Mouse (Mus musculus) kidney, postnatal 0 days (tissue): ENCODE measurements around the gene Fen1. TPM values are rescaled to one million over a fixed set of nuclear protein-coding genes. Genes with fewer than 3 reads are reported as not detected.

ENCODE experiments used
- ATAC-seq: fragments of 200-750 bp; cut with Nextera tagmentation; replicated peaks from 2 replicates; pipeline ENCODE4 v1.8.0; 2017; ENCODE audit warnings: low read depth, moderate number of reproducible peaks, moderate TSS enrichment, moderate library complexity; ENCODE audit not compliant: low FRiP score
- DNase-seq: peaks from one replicate; pipeline ENCODE4 v3.0.0-alpha.2; 2016; ENCODE audit warnings: low spot score
- H3K27ac ChIP-seq: fragments of 300-500 bp; sonication (generic); 2 replicates; pipeline ENCODE4 v1.5.1; 2014; ENCODE audit warnings: mild to moderate bottlenecking
- H3K27me3 ChIP-seq: fragments of 300-500 bp; sonication (generic); 2 replicates; pipeline ENCODE4 v1.6.1; 2014; ENCODE audit warnings: low read length, mixed read lengths; ENCODE audit not compliant: insufficient read depth
- H3K36me3 ChIP-seq: fragments of 300-500 bp; sonication (generic); 2 replicates; pipeline ENCODE4 v1.6.1; 2014; ENCODE audit warnings: low read length, mixed read lengths; ENCODE audit not compliant: insufficient read depth
- H3K4me1 ChIP-seq: fragments of 300-500 bp; sonication (generic); replicated peaks from 2 replicates; pipeline ENCODE4 v1.6.1; 2014; ENCODE audit warnings: antibody characterized with exemption, low read length, mixed read lengths; ENCODE audit not compliant: insufficient read depth
- H3K4me2 ChIP-seq: fragments of 300-500 bp; sonication (generic); 2 replicates; pipeline ENCODE4 v1.6.1; 2014; ENCODE audit warnings: mild to moderate bottlenecking, low read length, moderate library complexity, mixed read lengths
- H3K4me3 ChIP-seq: fragments of 300-500 bp; sonication (generic); replicated peaks from 2 replicates; pipeline ENCODE4 v1.5.1; 2014; ENCODE audit warnings: low read depth, low read length
- H3K9ac ChIP-seq: fragments of 300-500 bp; sonication (generic); 2 replicates; pipeline ENCODE4 v1.6.1; 2014; ENCODE audit warnings: low read depth, low read length
- H3K9me3 ChIP-seq: fragments of 300-500 bp; sonication (generic); replicated peaks from 2 replicates; pipeline ENCODE4 v1.6.1; 2016; ENCODE audit warnings: low read length, inconsistent platforms, mixed read lengths
- CTCF ChIP-seq: IDR thresholded peaks from 2 replicates; pipeline ENCODE4 v1.5.1; 2016; ENCODE audit warnings: antibody characterized with exemption, low read depth, mild to moderate bottlenecking, moderate library complexity
- WGBS: fragments of 180-500 bp; shearing (Covaris S2); extraction: QIAGEN DNeasy Blood & Tissue Kit; methylation state at CpG from one replicate; pipeline ENCODE4 v1.1.7; 2014; 5-methylcytosine and 5-hydroxymethylcytosine counted together
- polyA plus RNA-seq: library from polyadenylated mRNA; unstranded; fragments of >200 nt; fragmentation: Nextera tagmentation; extraction: Ambion mirVana; gene quantifications from 2 replicates; pipeline ENCODE4 v1.2.1, GENCODE M21; 2015

Gene Fen1
- polyA plus RNA-seq, 1 experiment from 2014 or later = 46.6 TPM

DNA sequence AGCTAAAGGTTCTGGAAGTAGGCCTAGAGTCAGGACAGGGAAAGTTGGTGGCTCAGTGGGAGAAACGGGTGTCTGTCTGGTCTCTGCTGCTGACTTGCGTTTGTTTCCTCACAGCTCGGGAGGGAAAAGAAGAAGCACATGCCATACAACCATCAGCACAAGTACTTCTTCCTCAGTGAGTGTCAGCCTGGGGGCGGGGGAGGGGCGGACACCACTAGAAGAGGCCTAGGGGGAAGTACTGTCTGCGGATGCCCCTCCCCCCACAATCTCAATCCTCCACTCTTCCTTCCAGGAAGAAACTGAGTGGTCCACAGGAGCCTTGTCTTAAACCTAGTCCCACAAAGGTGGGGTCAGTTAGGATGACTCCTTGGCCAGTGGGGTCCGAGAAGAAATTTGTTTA is 12.6 kb downstream of the Fen1 start:
- H3K36me3 ChIP-seq = peaks cover 38% of the 10 kb centered on the region
- no peaks in the 10 kb centered on the region for H3K9me3 ChIP-seq
- H3K27ac ChIP-seq = no peak overlapping the region
- TF ChIP-seq CTCF = no peak
- DNase-seq (no peak), ATAC-seq (no peak)
- H3K4me1 ChIP-seq = no peaks in the 10 kb centered on the region
- H3K27me3 ChIP-seq = no peaks in the 10 kb centered on the region
- no peak overlapping the region for H3K4me2 ChIP-seq
- WGBS = 76% methylated on average over 7 of the region's 7 CpGs
- no peak overlapping the region for H3K4me3 ChIP-seq
- no peak overlapping the region for H3K9ac ChIP-seq

DNA sequence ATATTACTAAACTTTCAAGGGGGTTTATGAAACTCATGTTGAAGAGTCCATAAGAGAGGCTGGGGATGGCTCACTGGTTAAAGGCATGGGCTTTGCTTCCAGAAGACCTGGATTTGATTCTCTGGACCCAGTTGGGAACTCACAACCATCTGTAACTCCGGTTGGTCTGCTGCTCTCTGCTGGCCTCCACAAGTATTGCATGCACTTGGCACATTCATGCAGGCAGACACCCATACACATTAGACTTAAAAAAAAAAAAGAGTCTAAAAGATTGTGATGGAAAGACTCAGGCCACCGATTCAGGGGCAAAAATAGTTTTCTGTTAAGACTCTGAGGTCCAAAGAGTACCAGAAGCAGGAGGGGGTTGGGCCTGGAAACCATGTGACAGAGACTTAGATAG is 13.2 kb downstream of the Fen1 start:
- WGBS = 50% methylated on average over 2 of the region's 2 CpGs
- Histone ChIP-seq H3K4me1 (no peaks in the 10 kb centered on the region), H3K9me3 (no peaks in the 10 kb centered on the region), H3K27me3 (no peaks in the 10 kb centered on the region), H3K9ac (no peak overlapping the region), H3K4me3 (no peak overlapping the region), H3K36me3 (peaks cover 40% of the 10 kb centered on the region), H3K4me2 (no peak overlapping the region), H3K27ac (no peak overlapping the region)
- peak; percentile 84 for TF ChIP-seq CTCF
- DNase-seq (peak; percentile 70), ATAC-seq (no peak)

DNA sequence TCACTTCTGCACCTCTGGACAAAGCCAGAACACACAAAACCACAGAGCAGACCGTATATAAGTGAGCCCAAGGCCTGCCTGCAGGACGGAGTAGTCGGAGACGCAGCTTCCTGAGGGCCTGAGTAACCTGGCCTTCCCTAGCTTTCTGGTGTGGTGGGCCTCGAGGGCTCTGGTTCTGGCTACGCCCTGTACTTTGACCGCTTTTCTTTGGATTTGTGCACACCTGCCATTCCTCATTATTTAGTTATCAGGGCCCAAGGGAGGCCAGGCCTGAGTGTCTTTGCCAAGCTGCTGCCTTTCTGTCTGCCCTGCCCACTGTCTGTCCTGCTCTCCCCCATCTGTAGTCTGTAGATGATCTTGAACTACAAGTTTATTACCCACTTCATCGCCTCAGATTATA is 14.0 kb downstream of the Fen1 start:
- no peak for TF ChIP-seq CTCF
- DNase-seq (no peak), ATAC-seq (no peak)
- 92% methylated on average over 8 of the region's 8 CpGs for WGBS
- no peaks in the 10 kb centered on the region for H3K4me1 ChIP-seq
- H3K9me3 ChIP-seq = no peaks in the 10 kb centered on the region
- no peak overlapping the region for H3K4me2 ChIP-seq
- H3K4me3 ChIP-seq = no peak overlapping the region
- H3K36me3 ChIP-seq = peaks cover 36% of the 10 kb centered on the region
- no peaks in the 10 kb centered on the region for H3K27me3 ChIP-seq
- H3K27ac ChIP-seq = no peak overlapping the region
- no peak overlapping the region for H3K9ac ChIP-seq

DNA sequence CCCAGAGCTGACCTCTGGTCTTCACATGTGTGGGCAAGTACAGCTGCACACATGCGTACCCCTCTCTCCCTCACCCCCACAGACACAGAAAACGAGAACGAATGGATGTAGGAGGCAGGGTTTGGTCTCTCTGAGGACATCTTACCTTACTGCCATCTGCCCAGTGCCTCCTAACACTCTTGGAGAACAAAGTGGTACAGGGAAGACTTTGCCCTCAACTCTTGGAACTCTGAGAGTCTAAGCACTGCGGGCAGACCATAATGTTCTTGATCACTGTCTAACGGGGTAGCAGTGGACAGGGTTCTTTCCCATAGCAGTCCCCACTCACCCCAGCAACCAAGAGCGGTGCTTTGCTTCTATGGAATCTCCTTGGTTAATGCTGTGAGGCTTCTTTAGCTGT is 14.9 kb downstream of the Fen1 start:
- WGBS = 98% methylated on average over 6 of the region's 6 CpGs
- Histone ChIP-seq H3K9me3 (no peaks in the 10 kb centered on the region), H3K4me3 (no peak overlapping the region)

DNA sequence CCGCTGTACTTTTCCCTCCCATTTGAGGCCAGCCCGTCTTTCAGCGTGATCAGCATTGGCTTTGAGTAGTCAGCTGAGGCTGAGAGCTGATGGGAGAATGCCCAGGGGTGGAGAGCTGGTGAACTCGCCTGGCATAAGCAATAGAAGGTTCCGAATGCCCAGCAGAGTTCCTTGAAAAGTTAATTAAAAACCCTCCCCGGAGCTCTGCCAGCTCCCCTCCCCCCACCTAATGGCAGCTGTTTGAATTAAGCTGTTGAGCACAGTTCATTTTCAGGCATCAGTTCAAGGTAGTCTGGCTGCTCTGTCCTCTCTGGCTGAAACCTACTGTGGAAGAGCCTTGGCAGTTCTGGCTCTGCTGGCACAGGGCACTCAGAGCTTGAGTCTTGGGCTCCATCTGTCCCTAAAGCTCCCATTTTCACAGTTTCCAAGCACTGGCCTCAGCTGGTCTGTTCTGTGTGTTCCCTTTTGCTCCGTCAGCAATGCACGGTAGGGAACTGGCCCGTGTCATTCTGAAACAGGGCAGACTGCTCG is 15.6 kb downstream of the Fen1 start:
- no peak overlapping the region for H3K4me3 ChIP-seq
- H3K36me3 ChIP-seq = peaks cover 26% of the 10 kb centered on the region
- no peak overlapping the region for H3K4me2 ChIP-seq
- no peak for TF ChIP-seq CTCF
- no peak overlapping the region for H3K9ac ChIP-seq
- no peak for ATAC-seq
- H3K9me3 ChIP-seq = no peaks in the 10 kb centered on the region
- WGBS = 70% methylated on average over 10 of the region's 10 CpGs
- no peak overlapping the region; the same call in 1 of the 2 replicates for H3K27ac ChIP-seq
- H3K4me1 ChIP-seq = peaks cover 6% of the 10 kb centered on the region
- H3K27me3 ChIP-seq = no peaks in the 10 kb centered on the region
- no peak for DNase-seq

More for the DNA sequence above, 14.9 kb downstream of the Fen1 start:
- Histone ChIP-seq H3K4me1 (peaks cover 6% of the 10 kb centered on the region), H3K27me3 (no peaks in the 10 kb centered on the region), H3K9ac (no peak overlapping the region), H3K4me2 (no peak overlapping the region), H3K36me3 (peaks cover 30% of the 10 kb centered on the region), H3K27ac (no peak overlapping the region)
- TF ChIP-seq CTCF = no peak
- ATAC-seq (no peak), DNase-seq (no peak)

DNA sequence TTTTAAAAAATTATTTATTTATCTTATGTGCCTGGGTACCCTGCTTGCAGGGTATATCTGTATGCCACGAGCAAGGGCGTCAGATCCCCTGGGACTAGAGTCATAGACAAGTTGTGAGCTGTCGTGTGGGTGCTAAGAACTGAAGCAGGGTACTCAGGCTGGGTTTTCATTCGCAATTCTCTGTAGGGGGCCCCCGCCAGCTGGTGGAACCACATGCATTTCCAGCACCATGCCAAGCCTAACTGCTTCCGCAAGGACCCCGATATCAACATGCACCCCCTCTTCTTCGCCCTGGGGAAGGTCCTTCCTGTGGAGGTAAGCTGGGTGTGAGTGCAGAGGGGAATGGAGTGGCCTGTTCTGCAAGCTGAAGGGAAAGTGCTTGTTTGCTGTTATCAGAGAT is 17.4 kb downstream of the Fen1 start:
- H3K27me3 ChIP-seq = no peaks in the 10 kb centered on the region
- no peak overlapping the region for H3K4me3 ChIP-seq
- ATAC-seq (no peak), DNase-seq (no peak)
- 93% methylated on average over 8 of the region's 8 CpGs for whole genome bisulfite sequencing
- H3K27ac ChIP-seq = no peak overlapping the region
- H3K36me3 ChIP-seq = peaks cover 12% of the 10 kb centered on the region
- H3K9me3 ChIP-seq = no peaks in the 10 kb centered on the region
- H3K4me2 ChIP-seq = no peak overlapping the region
- no peak for TF ChIP-seq CTCF
- H3K4me1 ChIP-seq = peaks cover 6% of the 10 kb centered on the region
- H3K9ac ChIP-seq = no peak overlapping the region

DNA sequence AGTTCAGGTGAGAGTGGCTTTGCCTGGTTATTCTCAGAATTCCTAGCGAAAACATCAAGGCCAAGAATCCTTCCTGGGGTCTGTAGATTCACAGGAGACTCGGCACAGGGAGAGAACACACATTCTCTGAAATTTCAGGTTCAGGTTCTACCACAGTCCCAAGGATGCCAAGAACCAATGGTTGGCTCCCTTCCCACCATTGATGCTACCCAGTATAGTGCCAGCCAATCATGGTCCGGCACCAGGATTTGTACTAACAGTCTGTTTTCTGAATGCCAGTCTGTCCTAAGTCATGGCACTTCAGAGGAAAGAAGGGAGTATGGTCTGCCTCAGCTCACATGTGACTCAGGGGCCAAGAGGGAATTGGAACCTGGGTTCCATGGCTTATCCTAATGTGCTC is 18.1 kb downstream of the Fen1 start:
- TF ChIP-seq CTCF = no peak
- H3K9me3 ChIP-seq = no peaks in the 10 kb centered on the region
- no peak overlapping the region for H3K4me3 ChIP-seq
- no peak overlapping the region for H3K9ac ChIP-seq
- no peak for DNase-seq
- H3K27ac ChIP-seq = no peak overlapping the region
- ATAC-seq = no peak
- H3K4me1 ChIP-seq = peaks cover 6% of the 10 kb centered on the region
- peaks cover 11% of the 10 kb centered on the region for H3K36me3 ChIP-seq
- no peaks in the 10 kb centered on the region for H3K27me3 ChIP-seq
- H3K4me2 ChIP-seq = no peak overlapping the region
- 94% methylated on average over 3 of the region's 3 CpGs for whole genome bisulfite sequencing
